Mouse (Mus musculus): ENCODE results near the gene Olfr1110.
"Not testable (repeated sequence)": the region's sequence is repeated elsewhere in the genome, so short reads cannot be mapped to it uniquely, and the experiment has no call there.

Gene Olfr1110

DNA sequence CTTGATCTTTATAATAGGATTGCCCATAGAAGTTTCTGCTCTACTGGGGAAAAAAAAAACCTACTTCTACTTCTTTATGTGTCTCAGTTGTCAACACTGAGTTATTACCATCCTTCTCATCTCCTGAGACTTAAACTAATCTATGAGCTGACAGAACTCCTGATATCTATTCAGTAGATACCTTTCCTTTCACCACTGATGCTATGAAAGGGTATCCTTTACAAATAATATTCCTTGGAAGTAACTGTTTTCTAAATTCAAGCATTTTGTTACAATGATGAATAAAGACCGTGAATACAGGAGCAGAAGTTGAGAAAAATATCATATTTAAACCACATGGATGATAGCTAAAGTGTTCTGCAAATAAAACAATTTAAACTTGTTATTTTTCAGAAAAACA lies at the start of gene Olfr1110:
Olfr1110 (minus strand) TSS at position 101 of the 400 bp plus-strand sequence.
- CTCF ChIA-PET = no interaction called here

DNA sequence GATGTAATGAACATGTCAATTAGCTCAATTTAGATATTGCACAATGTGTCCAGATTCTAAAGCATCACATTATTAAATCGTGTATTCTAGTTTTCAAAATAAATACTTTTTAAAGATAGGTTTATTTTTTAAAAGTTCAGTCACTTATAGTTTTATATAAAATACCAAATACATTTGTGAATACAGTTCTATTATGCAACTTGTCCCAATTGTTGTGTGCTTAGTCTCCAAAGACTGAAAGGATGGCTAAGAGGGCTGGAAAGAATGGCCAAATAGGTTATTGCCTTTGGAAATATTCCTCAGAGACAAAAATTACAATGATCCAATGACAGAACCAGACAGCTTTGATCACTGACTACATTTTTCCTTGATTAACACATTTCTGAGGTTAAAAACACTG lies 47.4 kb upstream of the Olfr1110 start, which contains the start of gene Olfr1112:
Olfr1112 (plus strand) TSS at position 301 of the 400 bp plus-strand sequence.
- CTCF ChIA-PET = no interaction called here

DNA sequence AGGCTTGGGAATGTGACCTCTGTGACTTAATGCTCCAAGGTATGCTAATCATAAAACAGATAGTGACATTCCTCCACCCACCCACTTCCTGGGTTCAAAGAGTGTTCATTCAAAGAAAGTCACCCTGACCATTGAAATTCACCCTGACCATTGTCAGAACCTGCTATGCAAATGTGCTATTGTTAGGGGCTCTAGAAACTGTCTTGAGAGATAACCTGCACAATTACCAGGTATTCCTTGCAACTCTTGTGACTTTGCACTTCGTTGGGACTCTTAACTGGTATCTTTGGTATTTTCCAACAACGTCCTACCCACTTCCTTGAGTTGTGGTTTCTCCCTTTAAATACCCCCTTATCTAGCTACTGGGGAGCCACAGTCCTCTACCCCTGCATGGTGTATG lies 27.6 kb upstream of the Olfr1110 start:
- CTCF ChIA-PET = not testable (repeated sequence)

DNA sequence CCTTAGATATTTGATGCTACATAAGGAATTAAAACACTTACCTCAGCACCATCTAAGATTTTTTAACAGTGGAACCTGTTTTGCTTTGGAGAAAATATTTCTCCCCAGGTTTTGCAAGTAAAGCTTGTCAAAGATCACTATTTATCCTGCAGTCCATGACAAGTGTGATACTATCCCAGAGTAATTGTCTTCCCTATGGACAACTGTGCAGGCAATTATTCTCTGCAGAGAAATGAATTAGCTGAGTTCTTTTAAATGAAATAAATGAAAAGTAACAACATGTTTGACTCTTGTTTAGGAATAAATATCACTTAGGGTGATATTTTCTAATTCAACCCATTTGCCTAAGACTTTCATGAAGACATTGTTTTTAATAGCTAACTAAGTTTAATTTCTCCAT lies 12.4 kb upstream of the Olfr1110 start, which contains the start of gene Olfr1111:
Olfr1111 (minus strand) TSS at position 101 of the 400 bp plus-strand sequence.
- CTCF ChIA-PET = no interaction called here

DNA sequence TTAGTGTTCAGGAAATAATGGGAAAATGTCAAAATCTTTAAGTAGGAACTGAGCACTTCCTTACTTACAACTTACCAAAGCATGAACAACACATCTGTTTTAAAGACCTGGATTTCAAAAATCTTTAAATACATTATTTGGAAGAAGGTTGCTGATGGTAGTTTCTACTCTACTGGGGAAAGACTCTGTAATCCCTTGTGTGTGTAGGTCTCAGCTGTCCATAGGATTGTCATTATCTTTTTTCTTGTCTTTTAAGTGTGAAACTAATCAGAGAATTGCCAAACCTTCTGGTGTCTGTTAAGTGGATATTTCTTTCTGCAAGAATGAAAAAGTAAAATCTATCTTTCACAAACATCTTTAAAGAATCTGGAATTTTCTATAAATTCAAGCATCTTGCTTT lies 25.6 kb downstream of the Olfr1110 start, which contains the start of gene Olfr259:
Olfr259 (minus strand) TSS at position 101 of the 400 bp plus-strand sequence.
- CTCF ChIA-PET = no interaction called here

DNA sequence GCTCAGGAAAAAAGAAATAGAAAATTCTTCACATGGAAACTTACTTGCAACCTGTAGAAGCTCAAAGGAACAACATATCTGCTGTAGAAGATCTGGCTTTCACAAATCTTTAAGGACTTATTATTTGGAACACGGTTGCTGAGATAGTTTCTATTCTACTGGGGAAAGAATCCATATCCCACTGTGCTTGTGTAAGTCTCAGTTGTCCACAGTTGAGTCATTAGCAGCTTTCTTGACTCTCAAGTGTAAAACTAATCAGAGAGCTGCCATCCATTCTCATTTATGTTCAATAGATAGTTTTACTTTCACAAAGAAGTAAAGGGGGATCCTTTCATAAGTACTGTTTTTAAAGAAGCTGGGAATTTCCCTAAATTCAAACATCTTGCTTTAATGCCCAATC lies 44.2 kb downstream of the Olfr1110 start, which contains the start of gene Olfr1109:
Olfr1109 (minus strand) TSS at position 101 of the 400 bp plus-strand sequence.
- CTCF ChIA-PET = no interaction called here
